Mouse (Mus musculus) right cerebral cortex, postnatal 14 days (tissue): ENCODE results near the gene Fbf1.
"Not testable (repeated sequence)": the region's sequence is repeated elsewhere in the genome, so short reads cannot be mapped to it uniquely, and the experiment has no call there.

ENCODE experiments used
- DNase-seq: peaks from one replicate; pipeline ENCODE4 v3.0.0; 2022

The Fbf1 gene

GRCm38 (mm10) chr11:116132366-116133333 is 35.3 kb downstream of the Fbf1 start:
- no peak for DNase-seq

GRCm38 (mm10) chr11:116131349-116132170 is 36.4 kb downstream of the Fbf1 start:
- no peak for DNase-seq

- peak; percentile 90 for DNase-seq
Observed at GRCm38 (mm10) chr11:116130488-116131205, 37.3 kb downstream of the Fbf1 start, which contains the start of gene Trim65. TSS of gene Trim65 (minus strand) at chr11:116131128.

GRCm38 (mm10) chr11:116129993-116130487 is 37.9 kb downstream of the Fbf1 start:
- no peak for DNase-seq

- no peak for DNase-seq
Observed at GRCm38 (mm10) chr11:116129091-116129790, 38.7 kb downstream of the Fbf1 start.

GRCm38 (mm10) chr11:116127986-116128385 is 40.0 kb downstream of the Fbf1 start:
- no peak for DNase-seq

- no peak for DNase-seq
Observed at GRCm38 (mm10) chr11:116127156-116127980, 40.6 kb downstream of the Fbf1 start, which contains the start of gene Trim47. TSS of gene Trim47 (minus strand) at chr11:116127210.

- DNase-seq, result no peak
Observed at GRCm38 (mm10) chr11:116126261-116126660, 41.7 kb downstream of the Fbf1 start.

- DNase-seq, result not testable (repeated sequence)
Observed at GRCm38 (mm10) chr11:116121731-116122245, 46.2 kb downstream of the Fbf1 start.

GRCm38 (mm10) chr11:116117819-116118218 is 50.1 kb downstream of the Fbf1 start:
- DNase-seq, result no peak

GRCm38 (mm10) chr11:116117241-116117640 is 50.7 kb downstream of the Fbf1 start:
- no peak for DNase-seq

- no peak for DNase-seq
Observed at GRCm38 (mm10) chr11:116111611-116112203, 56.3 kb downstream of the Fbf1 start.

GRCm38 (mm10) chr11:116111067-116111466 is 56.9 kb downstream of the Fbf1 start:
- DNase-seq, result no peak

GRCm38 (mm10) chr11:116110540-116110939 is 57.4 kb downstream of the Fbf1 start:
- no peak for DNase-seq

- DNase-seq, result no peak
Observed at GRCm38 (mm10) chr11:116110131-116110530, 57.8 kb downstream of the Fbf1 start.

- no peak for DNase-seq
Observed at GRCm38 (mm10) chr11:116109441-116110081, 58.4 kb downstream of the Fbf1 start.

GRCm38 (mm10) chr11:116108464-116109137 is 59.4 kb downstream of the Fbf1 start:
- no peak for DNase-seq

- DNase-seq, result no peak
Observed at GRCm38 (mm10) chr11:116107777-116108285, 60.1 kb downstream of the Fbf1 start.
